Mouse (Mus musculus): ENCODE measurements at regions not wholly inside any gene's neighbourhood (a gene's known extent, or its start where the extent isn't known, plus 50 kb on each side); places are given as distances from the start of the nearest gene placed in this dataset.

- WGBS, result 91% methylated on average over 13 of the region's 13 CpGs
- Histone ChIP-seq H3K4me3 (ENCODE audit: extremely low read depth, insufficient read depth, insufficient read length) (no peak overlapping the region), H3K27me3 (ENCODE audit: control insufficient read depth, insufficient read depth, low read length) (no peaks in the 10 kb centered on the region), H3K4me1 (ENCODE audit: control insufficient read depth, insufficient read depth, insufficient read length) (no peaks in the 10 kb centered on the region), H3K27ac (ENCODE audit: insufficient read depth, low read length) (no peak overlapping the region), H3K36me3 (ENCODE audit: control insufficient read depth, insufficient read depth, low read length) (no peaks in the 10 kb centered on the region)
- no peak for TF ChIP-seq CTCF (IDR thresholded peaks at IDR 0.05; ENCODE audit: extremely low read depth, insufficient read depth, insufficient read length, insufficient replicate concordance)
- DNase-seq (ENCODE audit: low read depth in 1 of 2, low spot score in 2 of 2), result no peak
Measured at GRCm38 (mm10) chr1:23214462-23215158, 112.6 kb upstream of the 4933415F23Rik start.

DNA sequence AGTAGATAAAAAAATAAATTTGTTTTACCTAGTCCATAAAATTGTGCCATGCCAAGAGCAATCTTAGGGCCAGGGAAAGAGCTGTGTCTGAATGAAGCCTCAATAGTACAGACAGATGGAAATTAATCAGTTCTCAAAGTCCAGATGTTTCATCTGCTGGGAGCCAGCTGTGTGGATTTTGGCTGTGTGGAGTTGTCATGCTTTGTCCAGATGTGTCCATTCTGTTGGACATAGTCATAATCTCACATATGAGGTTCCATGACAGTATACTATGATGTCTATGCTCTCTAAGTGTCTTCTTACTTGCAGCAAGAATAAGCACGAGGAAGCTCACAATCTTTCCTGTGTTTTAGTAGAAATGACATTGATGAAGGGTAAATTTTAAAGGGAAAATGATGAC, 105.8 kb upstream of the 4933415F23Rik start:
- DNase-seq (ENCODE audit: low read depth in 1 of 2, low spot score in 2 of 2), result no peak
- Histone ChIP-seq H3K27me3 (ENCODE audit: control insufficient read depth, insufficient read depth, low read length) (no peaks in the 10 kb centered on the region), H3K27ac (ENCODE audit: insufficient read depth, low read length) (no peak overlapping the region), H3K4me1 (ENCODE audit: control insufficient read depth, insufficient read depth, insufficient read length) (no peaks in the 10 kb centered on the region), H3K4me3 (ENCODE audit: extremely low read depth, insufficient read depth, insufficient read length) (no peak overlapping the region), H3K36me3 (ENCODE audit: control insufficient read depth, insufficient read depth, low read length) (no peaks in the 10 kb centered on the region)
- TF ChIP-seq POLR2A (IDR thresholded peaks at IDR 0.05; ENCODE audit: low read depth, low read length) (no peak), CTCF (IDR thresholded peaks at IDR 0.05; ENCODE audit: extremely low read depth, insufficient read depth, insufficient read length, insufficient replicate concordance) (no peak)
- WGBS, result 67% methylated on average over 1 of the region's 1 CpGs

GRCm38 (mm10) chr1:23207024-23207423, 105.0 kb upstream of the 4933415F23Rik start:
- no peak for TF ChIP-seq CTCF (IDR thresholded peaks at IDR 0.05; ENCODE audit: extremely low read depth, insufficient read depth, insufficient read length, insufficient replicate concordance)
- no peak for TF ChIP-seq POLR2A (IDR thresholded peaks at IDR 0.05; ENCODE audit: low read depth, low read length)
- Histone ChIP-seq H3K27ac (ENCODE audit: insufficient read depth, low read length) (no peak overlapping the region), H3K36me3 (ENCODE audit: control insufficient read depth, insufficient read depth, low read length) (no peaks in the 10 kb centered on the region), H3K4me1 (ENCODE audit: control insufficient read depth, insufficient read depth, insufficient read length) (no peaks in the 10 kb centered on the region), H3K27me3 (ENCODE audit: control insufficient read depth, insufficient read depth, low read length) (no peaks in the 10 kb centered on the region), H3K4me3 (ENCODE audit: extremely low read depth, insufficient read depth, insufficient read length) (no peak overlapping the region)
- no peak for DNase-seq (ENCODE audit: low read depth in 1 of 2, low spot score in 2 of 2)
- WGBS, result 83% methylated on average over 4 of the region's 4 CpGs

DNA sequence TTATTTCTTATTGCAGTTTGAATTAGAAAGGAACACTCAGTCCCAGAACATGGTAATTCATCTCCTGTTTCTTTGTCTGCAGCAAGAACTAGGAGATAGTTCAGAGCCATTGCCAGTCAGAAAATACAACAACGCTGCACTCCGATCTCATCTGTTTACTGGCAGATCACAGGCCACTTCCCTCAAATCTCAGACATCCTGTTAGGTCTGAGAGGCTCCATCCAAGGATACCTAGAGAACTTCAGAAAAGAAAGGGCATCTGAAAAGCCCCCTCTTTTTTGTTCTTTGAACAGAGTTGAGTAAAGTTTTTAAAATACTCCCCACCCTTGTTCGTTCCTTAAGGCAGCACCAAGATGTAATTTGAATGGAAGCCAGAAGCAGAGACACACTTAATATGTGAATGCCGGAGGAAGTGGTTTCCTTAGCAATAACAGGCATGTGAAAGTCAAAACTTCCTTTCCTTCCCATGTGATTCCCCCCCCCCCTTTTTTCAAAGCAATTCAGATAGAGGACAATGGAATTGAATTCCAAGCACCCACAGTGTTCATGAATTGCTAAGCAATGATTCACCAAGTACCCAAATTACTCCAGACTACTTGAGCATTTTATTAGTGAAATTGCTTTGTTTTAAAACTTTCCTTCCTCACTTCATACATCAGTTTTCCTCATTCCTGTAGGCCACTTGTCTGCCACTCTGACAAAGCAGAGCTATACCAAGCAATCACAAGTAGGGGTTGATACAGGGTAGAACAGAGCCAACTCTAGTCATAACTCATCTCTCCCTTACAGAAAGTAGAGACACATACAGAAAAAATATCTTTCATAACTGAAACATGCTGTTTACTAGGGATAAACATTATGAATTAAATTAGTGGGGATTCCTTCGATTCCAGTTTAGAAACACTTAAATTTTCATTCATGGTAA, 100.7 kb upstream of the 4933415F23Rik start:
- TF ChIP-seq POLR2A (IDR thresholded peaks at IDR 0.05; ENCODE audit: low read depth, low read length) (no peak), CTCF (IDR thresholded peaks at IDR 0.05; ENCODE audit: extremely low read depth, insufficient read depth, insufficient read length, insufficient replicate concordance) (no peak)
- Histone ChIP-seq H3K36me3 (ENCODE audit: control insufficient read depth, insufficient read depth, low read length) (no peaks in the 10 kb centered on the region), H3K27ac (ENCODE audit: insufficient read depth, low read length) (no peak overlapping the region), H3K27me3 (ENCODE audit: control insufficient read depth, insufficient read depth, low read length) (no peaks in the 10 kb centered on the region), H3K4me1 (ENCODE audit: control insufficient read depth, insufficient read depth, insufficient read length) (no peaks in the 10 kb centered on the region), H3K4me3 (ENCODE audit: extremely low read depth, insufficient read depth, insufficient read length) (no peak overlapping the region)
- no peak for DNase-seq (ENCODE audit: low read depth in 1 of 2, low spot score in 2 of 2)
- WGBS, result 20% methylated on average over 5 of the region's 5 CpGs

DNA sequence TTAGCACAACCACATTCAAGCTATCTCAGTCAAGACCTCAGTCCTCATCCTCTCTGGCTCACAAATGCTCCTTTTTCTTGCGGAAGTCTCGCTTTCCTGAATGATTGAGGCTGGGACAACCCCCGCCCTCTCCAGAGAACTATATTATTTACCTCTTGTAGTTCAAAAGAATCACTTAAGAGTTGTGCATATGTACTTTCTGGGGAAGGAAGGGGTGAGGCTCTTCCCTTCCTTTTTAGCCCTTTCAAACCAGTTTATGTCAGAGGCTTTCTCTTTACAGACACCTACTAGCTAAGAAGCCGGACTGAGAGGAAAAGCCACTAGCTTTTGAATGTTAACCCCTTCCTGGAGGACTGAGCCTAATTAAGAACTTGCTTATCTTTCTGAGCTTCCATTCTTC, 98.4 kb upstream of the 4933415F23Rik start:
- WGBS, result 34% methylated on average over 4 of the region's 4 CpGs
- DNase-seq (ENCODE audit: low read depth in 1 of 2, low spot score in 2 of 2), result no peak
- H3K27ac ChIP-seq (ENCODE audit: insufficient read depth, low read length), result no peak overlapping the region

GRCm38 (mm10) chr1:23190316-23191005, 88.4 kb upstream of the 4933415F23Rik start:
- Histone ChIP-seq H3K27me3 (ENCODE audit: control insufficient read depth, insufficient read depth, low read length) (no peaks in the 10 kb centered on the region), H3K27ac (ENCODE audit: insufficient read depth, low read length) (no peak overlapping the region), H3K4me3 (ENCODE audit: extremely low read depth, insufficient read depth, insufficient read length) (no peak overlapping the region), H3K36me3 (ENCODE audit: control insufficient read depth, insufficient read depth, low read length) (no peaks in the 10 kb centered on the region), H3K4me1 (ENCODE audit: control insufficient read depth, insufficient read depth, insufficient read length) (no peaks in the 10 kb centered on the region)
- no peak for DNase-seq (ENCODE audit: low read depth in 1 of 2, low spot score in 2 of 2)
- TF ChIP-seq CTCF (IDR thresholded peaks at IDR 0.05; ENCODE audit: extremely low read depth, insufficient read depth, insufficient read length, insufficient replicate concordance) (no peak), POLR2A (IDR thresholded peaks at IDR 0.05; ENCODE audit: low read depth, low read length) (no peak)
- 78% methylated on average over 3 of the region's 3 CpGs for WGBS

More for the DNA sequence above, 98.4 kb upstream of the 4933415F23Rik start:
- no peaks in the 10 kb centered on the region for H3K36me3 ChIP-seq (ENCODE audit: control insufficient read depth, insufficient read depth, low read length)
- no peaks in the 10 kb centered on the region for H3K27me3 ChIP-seq (ENCODE audit: control insufficient read depth, insufficient read depth, low read length)
- H3K4me1 ChIP-seq (ENCODE audit: control insufficient read depth, insufficient read depth, insufficient read length), result no peaks in the 10 kb centered on the region
- no peak overlapping the region for H3K4me3 ChIP-seq (ENCODE audit: extremely low read depth, insufficient read depth, insufficient read length)
- TF ChIP-seq CTCF (IDR thresholded peaks at IDR 0.05; ENCODE audit: extremely low read depth, insufficient read depth, insufficient read length, insufficient replicate concordance), result no peak
- TF ChIP-seq POLR2A (IDR thresholded peaks at IDR 0.05; ENCODE audit: low read depth, low read length), result no peak

Measured in spleen, adult 2 months (tissue).